Mouse (Mus musculus) Muller cell, postnatal 12 days (primary cell): ENCODE results near the gene Miox.
A peak's percentile ranks its signal among the peaks of the same experiment; 100 is the strongest.

Experiments used
- DNase-seq: peaks from one replicate; pipeline ENCODE4 v3.0.0-alpha.2; 2015; ENCODE audit errors: inconsistent ontology term

Miox gene

GRCm38 (mm10) chr15:89315190-89315731 is 18.9 kb upstream of the Miox start, which contains the start of gene Sbf1:
Gene Sbf1 (minus strand): TSS chr15:89315311.
- peak; percentile 98 for DNase-seq

GRCm38 (mm10) chr15:89316146-89316545 is 18.1 kb upstream of the Miox start:
- DNase-seq: no peak

- no peak for DNase-seq
Measured at GRCm38 (mm10) chr15:89321264-89321663, 12.9 kb upstream of the Miox start.

GRCm38 (mm10) chr15:89322670-89323522 is 11.3 kb upstream of the Miox start, which contains the start of gene Adm2:
Gene Adm2 (plus strand): TSS chr15:89322720.
- DNase-seq: no peak

- no peak for DNase-seq
Measured at GRCm38 (mm10) chr15:89323656-89324055, 10.5 kb upstream of the Miox start.

GRCm38 (mm10) chr15:89326441-89326840 is 7.8 kb upstream of the Miox start:
- no peak for DNase-seq

GRCm38 (mm10) chr15:89334774-89335537 is 758 bp downstream of the Miox start:
- no peak for DNase-seq

- DNase-seq: no peak
Measured at GRCm38 (mm10) chr15:89336422-89336821, 2.2 kb downstream of the Miox start.

- no peak for DNase-seq
Measured at GRCm38 (mm10) chr15:89339696-89340095, 5.5 kb downstream of the Miox start.

GRCm38 (mm10) chr15:89340136-89340535 is 5.9 kb downstream of the Miox start:
- DNase-seq: no peak

- DNase-seq: no peak
Measured at GRCm38 (mm10) chr15:89341678-89342077, 7.5 kb downstream of the Miox start.

GRCm38 (mm10) chr15:89343325-89343724 is 9.1 kb downstream of the Miox start:
- no peak for DNase-seq

- no peak for DNase-seq
Measured at GRCm38 (mm10) chr15:89350447-89350846, 16.2 kb downstream of the Miox start.

- DNase-seq: no peak
Measured at GRCm38 (mm10) chr15:89351302-89351701, 17.1 kb downstream of the Miox start.

- DNase-seq: no peak
Measured at GRCm38 (mm10) chr15:89352054-89352453, 17.9 kb downstream of the Miox start.

GRCm38 (mm10) chr15:89352795-89353194 is 18.6 kb downstream of the Miox start:
- no peak for DNase-seq

GRCm38 (mm10) chr15:89353837-89354236 is 19.6 kb downstream of the Miox start:
- no peak for DNase-seq

GRCm38 (mm10) chr15:89354455-89354854 is 20.3 kb downstream of the Miox start:
- DNase-seq: no peak

GRCm38 (mm10) chr15:89355241-89356187 is 21.3 kb downstream of the Miox start, which contains the start of the genes Lmf2 and Ncaph2:
Gene Lmf2 (minus strand): TSS chr15:89355659.
Gene Ncaph2 (plus strand): TSS chr15:89355719.
- DNase-seq: peak; percentile 97

- DNase-seq: peak; percentile 98
Measured at GRCm38 (mm10) chr15:89356372-89356771, 22.2 kb downstream of the Miox start.

GRCm38 (mm10) chr15:89358784-89359183 is 24.6 kb downstream of the Miox start:
- no peak for DNase-seq
